Mouse (Mus musculus): ENCODE data around the gene Abca7.

DNA sequence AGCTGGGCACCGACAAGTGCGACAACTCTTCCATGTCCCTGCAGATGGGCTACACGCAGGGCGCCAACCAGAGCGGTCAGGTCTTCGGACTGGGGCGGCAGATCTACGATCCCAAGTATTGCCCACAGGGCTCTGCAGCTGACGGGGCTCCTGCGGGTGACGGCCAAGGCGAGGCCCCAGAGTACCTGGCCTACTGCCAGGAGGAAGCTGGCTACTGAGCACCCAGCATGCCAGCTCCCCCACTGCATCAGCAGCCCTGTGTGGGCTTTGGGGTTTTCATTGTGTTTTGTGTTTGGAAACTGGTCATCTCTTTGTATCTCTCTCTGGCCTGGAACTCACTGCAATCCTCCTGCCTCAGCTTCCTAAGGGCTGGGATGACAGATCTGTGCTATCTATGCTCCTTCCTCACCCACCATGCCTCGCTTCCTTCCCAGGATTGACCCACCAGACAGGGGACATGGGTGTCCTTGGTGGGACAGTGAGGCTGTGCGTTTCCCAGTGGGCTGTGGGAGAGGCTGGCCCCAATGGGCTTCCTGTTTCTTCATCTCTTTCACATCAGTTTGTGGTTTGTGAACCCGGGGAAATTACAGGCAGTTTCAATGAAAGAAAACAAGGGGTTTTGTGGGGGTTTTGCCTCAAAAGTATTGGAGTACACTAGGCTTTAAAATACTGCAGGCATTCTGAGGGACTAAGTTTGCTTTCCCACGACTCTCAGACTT is 1.7 kb upstream of the Abca7 start:
- no peak for TF ChIP-seq CTCF (IDR thresholded peaks at IDR 0.05; ENCODE audit: borderline replicate concordance, control insufficient read depth, extremely low read depth, insufficient read depth, low read length, poor library complexity)
- TF ChIP-seq POLR2A (IDR thresholded peaks at IDR 0.05; ENCODE audit: control insufficient read depth, extremely low read depth, insufficient read depth, low read length, poor library complexity): no peak
